Mouse (Mus musculus): ENCODE results near the gene Lingo1.

GRCm38 (mm10) chr9:56842303-56842719 lies 46.0 kb upstream of the Lingo1 start:
- TF ChIP-seq CTCF (IDR thresholded peaks at IDR 0.05) (no peak), EP300 (IDR thresholded peaks at IDR 0.05) (no peak)
